17 mouse cellular contexts compared by ENCODE assay signal in genomic region chr2:158722135-158722534, GRCm38 (mm10). TPM values are rescaled to one million over a fixed set of nuclear protein-coding genes. Genes with fewer than 3 reads are reported as not detected.
DNase-seq lines count a peak whose midpoint lies in the region; ATAC-seq and TF ChIP-seq lines count a peak whose summit lies in the region.
"Had no signal": no experiment of that assay in that cellular context is flagged by ENCODE, and none has a peak within 500 bp of the region (broad histone marks: within the 10 kb centered on the region; RNA-seq: fewer than 3 reads in every experiment).

No protein-coding gene starts in this region.

- no peaks in the 10 kb centered on the region for H3K36me3 ChIP-seq in heart, embryonic 15.5 days
- H3K36me3 ChIP-seq: embryonic facial prominence, embryonic 15.5 days; forebrain, embryonic 12.5 days; hindbrain, embryonic 13.5 days; midbrain, embryonic 12.5 days had no signal

- DNase-seq in heart, adult 11 months: no peak
- DNase-seq in left cerebral cortex, adult 2 months (ENCODE audit: extremely low spot score in 1 of 2, low spot score in 2 of 2): no peak
- no peak for DNase-seq in left cerebral cortex, adult 9 months (ENCODE audit: low spot score in 2 of 2)
- peak; percentile 46 for DNase-seq in A20 (ENCODE audit: low read depth, low spot score)
- no peak for DNase-seq in gastrocnemius, adult 18-20 months (ENCODE audit: low spot score)
- no peak for DNase-seq in gastrocnemius, postnatal 25 days
- DNase-seq: adrenal gland, postnatal 14 days; cerebellum, adult 8-10 months; lung, postnatal 4 days had no signal

- peaks cover 22% of the 10 kb centered on the region for H3K4me1 ChIP-seq in heart, embryonic 15.5 days (replicated peaks)
- peaks cover 13% of the 10 kb centered on the region for H3K4me1 ChIP-seq in cortical plate, adult 2 months (ENCODE audit: control insufficient read depth, insufficient read depth, low read length)
- H3K4me1 ChIP-seq: embryonic facial prominence, embryonic 15.5 days had no signal

- no peak overlapping the region for H3K4me3 ChIP-seq in heart, embryonic 15.5 days
- H3K4me3 ChIP-seq in left cerebral cortex, adult 2 months: no peak overlapping the region
- H3K4me3 ChIP-seq in cortical plate, adult 2 months (ENCODE audit: insufficient read depth, low read length): no peak overlapping the region
- H3K4me3 ChIP-seq: embryonic facial prominence, embryonic 15.5 days; forebrain, embryonic 12.5 days; hindbrain, embryonic 13.5 days; midbrain, embryonic 12.5 days; myocyte had no signal

- TF ChIP-seq CTCF in left cerebral cortex, adult 2 months (IDR thresholded peaks at IDR 0.05): no peak
- TF ChIP-seq CTCF in cortical plate, adult 2 months (IDR thresholded peaks at IDR 0.05; ENCODE audit: extremely low read depth, insufficient read depth, low read length): no peak

- H3K9me3 ChIP-seq in heart, embryonic 15.5 days (replicated peaks): no peaks in the 10 kb centered on the region
- H3K9me3 ChIP-seq: embryonic facial prominence, embryonic 15.5 days; forebrain, embryonic 12.5 days; hindbrain, embryonic 13.5 days; midbrain, embryonic 12.5 days had no signal

- no peak for ATAC-seq in heart, embryonic 15.5 days (replicated peaks; ENCODE audit: insufficient number of reproducible peaks, insufficient read depth, low FRiP score, low read depth)
- ATAC-seq: intestine, embryonic 16.5 days had no signal

- TF ChIP-seq POLR2A in cortical plate, adult 2 months (IDR thresholded peaks at IDR 0.05; ENCODE audit: extremely low read depth, insufficient read depth, low read length): no peak

- no peaks in the 10 kb centered on the region for H3K27me3 ChIP-seq in heart, embryonic 15.5 days
- H3K27me3 ChIP-seq: embryonic facial prominence, embryonic 15.5 days; forebrain, embryonic 12.5 days; hindbrain, embryonic 13.5 days had no signal

- no peak overlapping the region for H3K4me2 ChIP-seq in heart, embryonic 15.5 days
- H3K4me2 ChIP-seq: embryonic facial prominence, embryonic 15.5 days; forebrain, embryonic 12.5 days; hindbrain, embryonic 13.5 days; midbrain, embryonic 12.5 days had no signal

- peak overlapping the region; percentile 66; the same call in 1 of the 2 replicates for H3K27ac ChIP-seq in heart, embryonic 15.5 days
- peak overlapping the region; percentile 89 for H3K27ac ChIP-seq in left cerebral cortex, adult 2 months
- peak overlapping the region; percentile 84; the same call in 1 of the 2 replicates for H3K27ac ChIP-seq in cortical plate, adult 2 months (ENCODE audit: insufficient read depth, low read length)
- H3K27ac ChIP-seq: embryonic facial prominence, embryonic 15.5 days; forebrain, embryonic 12.5 days; hindbrain, embryonic 13.5 days; midbrain, embryonic 12.5 days had no signal

- H3K9ac ChIP-seq in heart, embryonic 15.5 days: no peak overlapping the region
- H3K9ac ChIP-seq: embryonic facial prominence, embryonic 15.5 days; forebrain, embryonic 12.5 days; hindbrain, embryonic 13.5 days; midbrain, embryonic 12.5 days had no signal

- WGBS in heart, embryonic 15.5 days: 36% methylated on average over 4 of the region's 4 CpGs

- intact Hi-C loops in left cerebral cortex, adult 2 months (cut with DNase I): no loop called here

RNA-seq across cellular contexts. Expression of gene Fam83d, which starts 45.8 kb away (rescaled TPM):
- polyA plus RNA-seq in heart, embryonic 15.5 days (2015; fragmentation: Nextera tagmentation; extraction: Ambion mirVana): 52.3 and 53.3 TPM in 2 replicates
- 1 to 10 TPM; 1.2 to 1.6 TPM for total RNA-seq in left cerebral cortex, adult 2 months (2021)
- 2.0 and 2.2 TPM in 2 replicates for polyA plus RNA-seq in cortical plate, adult 2 months (2012; rRNA removed)
- 1 to 10 TPM; 2.0 to 4.1 TPM for total RNA-seq in gastrocnemius, adult 18-20 months (2021)
- total RNA-seq in gastrocnemius, postnatal 25 days (2021): 1 to 10 TPM; 1.2 to 2.3 TPM

RNA-seq across cellular contexts. Expression of gene Ppp1r16b, which starts 56.9 kb away (rescaled TPM):
- 5.2 and 6.8 TPM in 2 replicates for polyA plus RNA-seq in heart, embryonic 15.5 days (2015; fragmentation: Nextera tagmentation; extraction: Ambion mirVana)
- total RNA-seq in left cerebral cortex, adult 2 months (2021): 100 to 1,000 TPM; 135 to 138 TPM
- 51.5 and 55.4 TPM in 2 replicates for polyA plus RNA-seq in cortical plate, adult 2 months (2012; rRNA removed)
- total RNA-seq in gastrocnemius, adult 18-20 months (2021): 1 to 10 TPM; 2.3 to 4.4 TPM
- 1 to 10 TPM; 4.8 to 5.2 TPM for total RNA-seq in gastrocnemius, postnatal 25 days (2021)

Comparison
In these comparisons a context has a peak if more than half of its experiments do, and no peak if none do; other contexts are left out.
1. RNA of gene Ppp1r16b, which starts 56.9 kb away (total RNA-seq): 135 to 138 TPM in left cerebral cortex, adult 2 months; 4.8 to 5.2 TPM in gastrocnemius, postnatal 25 days and 2.3 to 4.4 TPM in gastrocnemius, adult 18-20 months; every median in the first group is over 10 times any median in the second.
2. Peak in every context shown above with its lines, with median percentiles within 50 percentile points of each other: H3K27ac ChIP-seq.